Mouse (Mus musculus) liver, adult 2 months (tissue): ENCODE measurements at regions not wholly inside any gene's neighbourhood (a gene's known extent, or its start where the extent isn't known, plus 50 kb on each side); places are given as distances from the start of the nearest gene placed in this dataset.

Experiments used
- DNase-seq: peaks from one replicate; pipeline ENCODE4 v3.0.0-alpha.2; 2011; ENCODE audit warnings: low read depth, low spot score; ENCODE audit errors: extremely low read depth
- H3K27ac ChIP-seq: fragments of 200-500 bp; replicated peaks from 2 replicates; pipeline ENCODE4 v1.5.1; 2012; ENCODE audit warnings: low read depth, mild to moderate bottlenecking, control low read depth, inconsistent platforms, low read length; ENCODE audit not compliant: insufficient read depth
- H3K27me3 ChIP-seq: fragments of 200-500 bp; 2 replicates; pipeline ENCODE4 v1.6.1; 2012; ENCODE audit warnings: mild to moderate bottlenecking, moderate library complexity, low read length, inconsistent platforms; ENCODE audit not compliant: control insufficient read depth, insufficient read depth
- H3K36me3 ChIP-seq: fragments of 200-500 bp; 2 replicates; pipeline ENCODE4 v1.6.1; 2012; ENCODE audit warnings: low read length, inconsistent platforms; ENCODE audit not compliant: control insufficient read depth, insufficient read depth
- H3K4me1 ChIP-seq: fragments of 200-500 bp; 2 replicates; pipeline ENCODE4 v1.6.1; 2011; ENCODE audit warnings: low read length; ENCODE audit not compliant: control insufficient read depth, insufficient read depth
- H3K4me3 ChIP-seq: fragments of 200-500 bp; 2 replicates; pipeline ENCODE4 v1.5.1; 2011; ENCODE audit warnings: low read depth, mild to moderate bottlenecking, control low read depth, low read length, moderate library complexity; ENCODE audit not compliant: insufficient read depth
- H3K79me2 ChIP-seq: fragments of 200-500 bp; 2 replicates; pipeline ENCODE4 v1.6.1; 2012; ENCODE audit warnings: inconsistent platforms, mild to moderate bottlenecking, low read length, moderate library complexity; ENCODE audit not compliant: control insufficient read depth, insufficient read depth
- H3K9ac ChIP-seq: fragments of 200-500 bp; 2 replicates; pipeline ENCODE4 v1.6.1; 2012; ENCODE audit warnings: low read depth, mild to moderate bottlenecking, control low read depth, inconsistent platforms, low read length
- CTCF ChIP-seq: fragments of 200-500 bp; IDR thresholded peaks from 2 replicates; pipeline ENCODE4 v1.5.1; 2011; ENCODE audit warnings: low read depth, low read length, control low read depth
- POLR2A ChIP-seq: fragments of 200-500 bp; IDR thresholded peaks from 2 replicates; pipeline ENCODE4 v1.6.1; 2011; ENCODE audit warnings: low read length, control low read depth; ENCODE audit not compliant: insufficient read depth; ENCODE audit errors: extremely low read depth
- WGBS: fragments of 180-500 bp; shearing (Covaris S2); methylation state at CpG from one replicate; pipeline ENCODE4 v1.1.7; 2018; 5-methylcytosine and 5-hydroxymethylcytosine counted together

GRCm38 (mm10) chr15:85662271-85662670 lies 72.5 kb upstream of the Ppara start:
- Histone ChIP-seq H3K27ac (no peak overlapping the region), H3K27me3 (no peaks in the 10 kb centered on the region)

DNA sequence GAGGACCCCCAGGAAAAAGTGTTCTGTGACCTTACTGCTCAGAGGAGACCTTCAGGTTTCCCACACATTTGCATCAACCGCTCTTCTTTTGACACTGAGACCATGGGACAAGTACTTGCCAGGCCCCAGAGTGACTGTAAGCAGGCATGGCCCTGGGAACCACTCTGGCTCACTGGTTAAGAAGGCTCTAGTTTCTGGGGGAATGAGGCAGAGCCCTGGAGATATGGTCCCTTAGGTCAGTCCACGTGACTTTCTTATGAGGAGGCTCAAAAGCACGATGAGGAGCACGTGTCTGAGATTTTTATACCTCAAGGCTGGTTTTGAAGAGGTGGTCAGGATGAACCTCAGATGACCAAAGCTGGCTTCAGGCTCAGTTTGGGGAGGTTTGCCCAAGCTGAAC lies 72.1 kb upstream of the Ppara start:
- H3K36me3 ChIP-seq = no peaks in the 10 kb centered on the region
- peaks cover 20% of the 10 kb centered on the region; the same call in 1 of the 2 replicates for H3K79me2 ChIP-seq
- no peak overlapping the region for H3K9ac ChIP-seq
- no peak overlapping the region for H3K27ac ChIP-seq
- no peaks in the 10 kb centered on the region for H3K27me3 ChIP-seq
- WGBS = 94% methylated on average over 4 of the region's 4 CpGs
- no peak overlapping the region for H3K4me3 ChIP-seq
- no peak for TF ChIP-seq CTCF
- TF ChIP-seq POLR2A = no peak
- DNase-seq = no peak
- peaks cover 7% of the 10 kb centered on the region for H3K4me1 ChIP-seq

More at GRCm38 (mm10) chr15:85662271-85662670, 72.5 kb upstream of the Ppara start:
- Histone ChIP-seq H3K4me1 (peaks cover 8% of the 10 kb centered on the region), H3K36me3 (no peaks in the 10 kb centered on the region), H3K79me2 (peaks cover 20% of the 10 kb centered on the region; the same call in 1 of the 2 replicates), H3K9ac (no peak overlapping the region), H3K4me3 (no peak overlapping the region)
- DNase-seq = no peak
- WGBS = 92% methylated on average over 8 of the region's 8 CpGs
- TF ChIP-seq POLR2A (no peak), CTCF (no peak)

- Histone ChIP-seq H3K36me3 (no peaks in the 10 kb centered on the region), H3K27me3 (no peaks in the 10 kb centered on the region), H3K79me2 (peaks cover 20% of the 10 kb centered on the region; the same call in 1 of the 2 replicates), H3K27ac (no peak overlapping the region), H3K4me1 (peaks cover 8% of the 10 kb centered on the region), H3K4me3 (no peak overlapping the region), H3K9ac (no peak overlapping the region)
- WGBS = 90% methylated on average over 17 of the region's 17 CpGs
- DNase-seq = no peak
- no peak for TF ChIP-seq CTCF
- no peak for TF ChIP-seq POLR2A
Measured at GRCm38 (mm10) chr15:85663757-85664431, 70.9 kb upstream of the Ppara start.

- H3K27ac ChIP-seq = no peak overlapping the region
- 80% methylated on average over 10 of the region's 10 CpGs for WGBS
- TF ChIP-seq CTCF (no peak), POLR2A (no peak)
- no peaks in the 10 kb centered on the region for H3K27me3 ChIP-seq
- H3K79me2 ChIP-seq = peaks cover 17% of the 10 kb centered on the region; the same call in 1 of the 2 replicates
- no peak overlapping the region for H3K4me3 ChIP-seq
- no peak overlapping the region for H3K9ac ChIP-seq
- peaks cover 9% of the 10 kb centered on the region for H3K4me1 ChIP-seq
- no peak for DNase-seq
- no peaks in the 10 kb centered on the region for H3K36me3 ChIP-seq
Measured at GRCm38 (mm10) chr15:85664432-85664828, 70.4 kb upstream of the Ppara start.

DNA sequence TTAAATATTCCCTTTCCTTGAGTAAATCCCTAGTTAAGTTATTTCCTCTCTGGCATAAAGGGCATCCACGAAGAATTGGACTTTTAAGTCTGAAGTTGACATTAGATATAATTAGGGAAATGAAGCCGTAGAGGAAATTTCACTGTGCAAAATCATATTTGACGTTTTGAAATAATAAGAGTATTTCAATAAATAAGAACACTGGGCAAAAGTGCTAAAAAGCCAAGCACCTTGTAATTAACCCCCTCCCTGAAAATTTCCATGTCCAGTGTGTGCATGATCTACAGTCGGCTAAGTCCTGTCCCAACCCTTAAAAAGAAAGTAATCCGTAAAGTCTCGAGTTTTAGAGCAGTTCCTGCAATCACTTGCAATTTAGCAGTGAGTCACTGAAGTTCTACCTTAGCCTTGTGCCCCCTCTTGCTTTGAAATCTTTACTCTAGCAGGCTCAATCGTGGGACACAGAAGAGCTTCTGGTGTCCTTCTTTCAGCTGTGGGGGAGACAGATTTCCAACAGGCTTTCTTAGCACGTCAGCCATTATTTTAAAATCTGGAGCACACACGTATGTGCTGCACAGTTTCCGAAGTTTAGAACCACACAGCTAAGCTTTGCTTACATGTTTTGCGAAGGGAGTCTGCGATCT lies 69.5 kb upstream of the Ppara start:
- peaks cover 17% of the 10 kb centered on the region; the same call in 1 of the 2 replicates for H3K79me2 ChIP-seq
- no peak for DNase-seq
- H3K4me3 ChIP-seq = no peak overlapping the region
- 76% methylated on average over 12 of the region's 12 CpGs for WGBS
- H3K27ac ChIP-seq = no peak overlapping the region; the same call in 1 of the 2 replicates
- peaks cover 9% of the 10 kb centered on the region for H3K4me1 ChIP-seq
- no peaks in the 10 kb centered on the region for H3K27me3 ChIP-seq
- H3K36me3 ChIP-seq = no peaks in the 10 kb centered on the region
- no peak for TF ChIP-seq POLR2A
- TF ChIP-seq CTCF = no peak
- H3K9ac ChIP-seq = peak overlapping the region; percentile 44; the same call in 1 of the 2 replicates

DNA sequence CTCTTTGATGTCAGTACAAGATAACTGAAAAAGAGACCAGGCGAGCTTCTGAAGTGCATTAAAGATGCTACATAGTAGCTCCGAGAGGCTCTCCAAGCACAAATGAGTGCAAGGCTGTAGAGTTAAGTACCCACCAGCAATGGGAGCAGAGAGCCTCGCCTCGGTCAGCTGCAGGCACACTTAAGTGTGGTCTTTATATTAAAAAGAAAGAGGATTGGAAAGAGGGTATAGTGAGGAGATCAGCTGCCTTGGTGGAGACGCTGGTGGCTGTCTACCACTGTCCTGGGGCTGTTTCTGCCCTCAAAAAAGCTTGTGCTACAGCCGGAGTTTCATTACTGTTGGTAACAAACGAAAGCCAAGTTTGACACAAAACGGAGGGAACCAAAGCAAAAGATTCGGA lies 68.3 kb upstream of the Ppara start:
- no peaks in the 10 kb centered on the region for H3K36me3 ChIP-seq
- TF ChIP-seq POLR2A = no peak
- TF ChIP-seq CTCF = no peak
- H3K79me2 ChIP-seq = peaks cover 24% of the 10 kb centered on the region
- DNase-seq = no peak
- H3K27ac ChIP-seq = peak overlapping the region; percentile 34
- H3K9ac ChIP-seq = peak overlapping the region; percentile 41; the same call in 1 of the 2 replicates
- H3K27me3 ChIP-seq = no peaks in the 10 kb centered on the region
- peaks cover 6% of the 10 kb centered on the region for H3K4me1 ChIP-seq
- no peak overlapping the region for H3K4me3 ChIP-seq
- WGBS = 76% methylated on average over 9 of the region's 9 CpGs
